Mouse (Mus musculus): Measurements from ENCODE around the gene Apeh. TPM values are rescaled to one million over a fixed set of nuclear protein-coding genes. Genes with fewer than 3 reads are reported as not detected.

The Apeh gene
- total RNA-seq, 4 experiments from 2014 or later: 104 to 125 (median 109) TPM

- DNase-seq: no peak
Measured at GRCm38 (mm10) chr9:108119891-108120411, 25.5 kb upstream of the Apeh start.

GRCm38 (mm10) chr9:108117143-108117542 lies 22.7 kb upstream of the Apeh start:
- peak; percentile 83 for DNase-seq

- no peak for DNase-seq
Measured at GRCm38 (mm10) chr9:108115290-108116077, 21.1 kb upstream of the Apeh start.

- DNase-seq: no peak
Measured at GRCm38 (mm10) chr9:108112719-108113340, 18.4 kb upstream of the Apeh start.

- no peak for DNase-seq
Measured at GRCm38 (mm10) chr9:108111593-108112121, 17.3 kb upstream of the Apeh start.

- no peak for DNase-seq
Measured at GRCm38 (mm10) chr9:108111101-108111592, 16.7 kb upstream of the Apeh start.

- DNase-seq: no peak
Measured at GRCm38 (mm10) chr9:108110160-108110559, 15.8 kb upstream of the Apeh start.

GRCm38 (mm10) chr9:108107867-108108266 lies 13.5 kb upstream of the Apeh start:
- DNase-seq: no peak

- DNase-seq: no peak
Measured at GRCm38 (mm10) chr9:108106090-108106489, 11.7 kb upstream of the Apeh start.

GRCm38 (mm10) chr9:108105549-108105863 lies 11.1 kb upstream of the Apeh start:
- no peak for DNase-seq

GRCm38 (mm10) chr9:108104766-108105548 lies 10.6 kb upstream of the Apeh start:
- no peak for DNase-seq

GRCm38 (mm10) chr9:108099619-108100018 lies 5.2 kb upstream of the Apeh start:
- DNase-seq: no peak

- no peak for DNase-seq
Measured at GRCm38 (mm10) chr9:108095949-108096712, 1.7 kb upstream of the Apeh start.

- DNase-seq: no peak
Measured at GRCm38 (mm10) chr9:108095518-108095917, 1.1 kb upstream of the Apeh start.

- DNase-seq: no peak
Measured at GRCm38 (mm10) chr9:108094998-108095411, 599 bp upstream of the Apeh start.

- no peak for DNase-seq
Measured at GRCm38 (mm10) chr9:108093586-108093985, 820 bp downstream of the Apeh start.

- no peak for DNase-seq
Measured at GRCm38 (mm10) chr9:108090611-108091120, 3.7 kb downstream of the Apeh start.

- no peak for DNase-seq
Measured at GRCm38 (mm10) chr9:108085261-108085660, 9.1 kb downstream of the Apeh start.

- no peak for DNase-seq
Measured at GRCm38 (mm10) chr9:108083561-108083960, 10.8 kb downstream of the Apeh start.

- no peak for DNase-seq
Measured at GRCm38 (mm10) chr9:108082988-108083431, 11.4 kb downstream of the Apeh start, which contains the start of gene Rnf123. Gene Rnf123 (minus strand): TSS chr9:108083346.

- DNase-seq: no peak
Measured at GRCm38 (mm10) chr9:108082549-108082948, 11.9 kb downstream of the Apeh start.
